Mouse (Mus musculus): ENCODE results near the gene Pacrg. TPM values are rescaled to one million over a fixed set of nuclear protein-coding genes. Genes with fewer than 3 reads are reported as not detected.

Pacrg gene
- polyA plus RNA-seq, 1 experiment from 2014 or later = 0.57 TPM

GRCm38 (mm10) chr17:10784401-10784920 lies 55.6 kb downstream of the Pacrg start:
- no peak for ATAC-seq
- no peak for TF ChIP-seq CTCF (IDR thresholded peaks at IDR 0.05; ENCODE audit: low read depth)
- no peak overlapping the region for H3K9ac ChIP-seq (ENCODE audit: low read depth, low read length)
- H3K4me2 ChIP-seq (replicated peaks; ENCODE audit: low read depth) = no peak overlapping the region
- no peaks in the 10 kb centered on the region for H3K27me3 ChIP-seq (replicated peaks; ENCODE audit: control insufficient read depth, insufficient read depth, low read length)
- no peaks in the 10 kb centered on the region for H3K36me3 ChIP-seq (ENCODE audit: control insufficient read depth, insufficient read depth)
- 73% methylated on average over 4 of the region's 4 CpGs for WGBS
- H3K4me1 ChIP-seq (replicated peaks; ENCODE audit: control insufficient read depth, insufficient read depth, low read length) = no peaks in the 10 kb centered on the region
- no peak overlapping the region for H3K27ac ChIP-seq (ENCODE audit: low read depth, low read length)
- H3K9me3 ChIP-seq (ENCODE audit: control insufficient read depth) = no peaks in the 10 kb centered on the region
- no peak overlapping the region for H3K4me3 ChIP-seq (ENCODE audit: low read depth, low read length)

- ATAC-seq = no peak
- Histone ChIP-seq H3K27me3 (replicated peaks; ENCODE audit: control insufficient read depth, insufficient read depth, low read length) (no peaks in the 10 kb centered on the region), H3K4me3 (ENCODE audit: low read depth, low read length) (no peak overlapping the region), H3K4me2 (replicated peaks; ENCODE audit: low read depth) (no peak overlapping the region), H3K9me3 (ENCODE audit: control insufficient read depth) (no peaks in the 10 kb centered on the region), H3K27ac (ENCODE audit: low read depth, low read length) (no peak overlapping the region), H3K9ac (ENCODE audit: low read depth, low read length) (no peak overlapping the region), H3K4me1 (replicated peaks; ENCODE audit: control insufficient read depth, insufficient read depth, low read length) (no peaks in the 10 kb centered on the region), H3K36me3 (ENCODE audit: control insufficient read depth, insufficient read depth) (no peaks in the 10 kb centered on the region)
- WGBS = 49% methylated on average over 10 of the region's 10 CpGs
- no peak for TF ChIP-seq CTCF (IDR thresholded peaks at IDR 0.05; ENCODE audit: low read depth)
These were observed 63.6 kb downstream of the Pacrg start for GRCm38 (mm10) chr17:10776503-10776902.

GRCm38 (mm10) chr17:10774468-10774867 lies 65.6 kb downstream of the Pacrg start:
- WGBS = 30% methylated on average over 1 of the region's 1 CpGs
- no peaks in the 10 kb centered on the region for H3K27me3 ChIP-seq (replicated peaks; ENCODE audit: control insufficient read depth, insufficient read depth, low read length)
- H3K9ac ChIP-seq (ENCODE audit: low read depth, low read length) = no peak overlapping the region
- no peak for TF ChIP-seq CTCF (IDR thresholded peaks at IDR 0.05; ENCODE audit: low read depth)
- H3K9me3 ChIP-seq (ENCODE audit: control insufficient read depth) = no peaks in the 10 kb centered on the region
- H3K27ac ChIP-seq (ENCODE audit: low read depth, low read length) = no peak overlapping the region
- H3K4me2 ChIP-seq (replicated peaks; ENCODE audit: low read depth) = no peak overlapping the region
- H3K4me3 ChIP-seq (ENCODE audit: low read depth, low read length) = no peak overlapping the region
- H3K36me3 ChIP-seq (ENCODE audit: control insufficient read depth, insufficient read depth) = no peaks in the 10 kb centered on the region
- no peaks in the 10 kb centered on the region for H3K4me1 ChIP-seq (replicated peaks; ENCODE audit: control insufficient read depth, insufficient read depth, low read length)
- ATAC-seq = no peak

- H3K4me2 ChIP-seq (replicated peaks; ENCODE audit: low read depth) = no peak overlapping the region
- no peak for ATAC-seq
- no peak overlapping the region for H3K4me3 ChIP-seq (ENCODE audit: low read depth, low read length)
- no peaks in the 10 kb centered on the region for H3K27me3 ChIP-seq (replicated peaks; ENCODE audit: control insufficient read depth, insufficient read depth, low read length)
- 54% methylated on average over 3 of the region's 3 CpGs for WGBS
- TF ChIP-seq CTCF (IDR thresholded peaks at IDR 0.05; ENCODE audit: low read depth) = no peak
- no peaks in the 10 kb centered on the region for H3K36me3 ChIP-seq (ENCODE audit: control insufficient read depth, insufficient read depth)
- H3K9ac ChIP-seq (ENCODE audit: low read depth, low read length) = no peak overlapping the region
- H3K27ac ChIP-seq (ENCODE audit: low read depth, low read length) = no peak overlapping the region
- no peaks in the 10 kb centered on the region for H3K4me1 ChIP-seq (replicated peaks; ENCODE audit: control insufficient read depth, insufficient read depth, low read length)
- no peaks in the 10 kb centered on the region for H3K9me3 ChIP-seq (ENCODE audit: control insufficient read depth)
These were observed 67.9 kb downstream of the Pacrg start for GRCm38 (mm10) chr17:10772207-10772606.

GRCm38 (mm10) chr17:10769873-10770272 lies 70.2 kb downstream of the Pacrg start:
- H3K4me3 ChIP-seq (ENCODE audit: low read depth, low read length) = no peak overlapping the region
- H3K9me3 ChIP-seq (ENCODE audit: control insufficient read depth) = no peaks in the 10 kb centered on the region
- WGBS = 69% methylated on average over 6 of the region's 6 CpGs
- TF ChIP-seq CTCF (IDR thresholded peaks at IDR 0.05; ENCODE audit: low read depth) = no peak
- H3K4me2 ChIP-seq (replicated peaks; ENCODE audit: low read depth) = no peak overlapping the region
- H3K4me1 ChIP-seq (replicated peaks; ENCODE audit: control insufficient read depth, insufficient read depth, low read length) = no peaks in the 10 kb centered on the region
- H3K27ac ChIP-seq (ENCODE audit: low read depth, low read length) = no peak overlapping the region
- ATAC-seq = no peak
- no peaks in the 10 kb centered on the region for H3K36me3 ChIP-seq (ENCODE audit: control insufficient read depth, insufficient read depth)
- H3K9ac ChIP-seq (ENCODE audit: low read depth, low read length) = no peak overlapping the region
- no peaks in the 10 kb centered on the region for H3K27me3 ChIP-seq (replicated peaks; ENCODE audit: control insufficient read depth, insufficient read depth, low read length)

- H3K4me2 ChIP-seq (replicated peaks; ENCODE audit: low read depth) = no peak overlapping the region
- no peaks in the 10 kb centered on the region for H3K27me3 ChIP-seq (replicated peaks; ENCODE audit: control insufficient read depth, insufficient read depth, low read length)
- H3K4me3 ChIP-seq (ENCODE audit: low read depth, low read length) = no peak overlapping the region
- no peaks in the 10 kb centered on the region for H3K4me1 ChIP-seq (replicated peaks; ENCODE audit: control insufficient read depth, insufficient read depth, low read length)
- no peak overlapping the region for H3K9ac ChIP-seq (ENCODE audit: low read depth, low read length)
- ATAC-seq = no peak
- no peak overlapping the region for H3K27ac ChIP-seq (ENCODE audit: low read depth, low read length)
- 74% methylated on average over 10 of the region's 10 CpGs for WGBS
- H3K36me3 ChIP-seq (ENCODE audit: control insufficient read depth, insufficient read depth) = no peaks in the 10 kb centered on the region
- H3K9me3 ChIP-seq (ENCODE audit: control insufficient read depth) = no peaks in the 10 kb centered on the region
- TF ChIP-seq CTCF (IDR thresholded peaks at IDR 0.05; ENCODE audit: low read depth) = no peak
These were observed 73.2 kb downstream of the Pacrg start for GRCm38 (mm10) chr17:10766735-10767406.
